Mouse (Mus musculus): ENCODE measurements around the gene Ube2m. TPM values are rescaled to one million over a fixed set of nuclear protein-coding genes. Genes with fewer than 3 reads are reported as not detected.

The Ube2m gene
- polyA plus RNA-seq, 1 experiment from 2014 or later, result 180 TPM

GRCm38 (mm10) chr7:13023928-13024731 is 13.9 kb downstream of the Ube2m start:
- Histone ChIP-seq H3K4me2 (ENCODE audit: low read length) (peak overlapping the region; percentile 92), H3K27me3 (ENCODE audit: control insufficient read depth, insufficient read depth, low read length) (no peaks in the 10 kb centered on the region), H3K4me3 (ENCODE audit: control insufficient read depth in 1 of 2, insufficient read depth in 1 of 2, low read depth in 1 of 2, low read length in 2 of 2) (peak overlapping the region; percentile 86 to 95), H3K9me3 (ENCODE audit: control insufficient read depth, low read length) (no peaks in the 10 kb centered on the region), H3K36me3 (ENCODE audit: control insufficient read depth, insufficient read depth, low read length) (peaks cover 39% of the 10 kb centered on the region), H3K9ac (ENCODE audit: low read length) (peak overlapping the region; percentile 95), H3K27ac (replicated peaks in 1 of 2; ENCODE audit: control insufficient read depth in 1 of 2, insufficient read depth in 1 of 2, low read depth in 2 of 2, low read length in 2 of 2) (peak overlapping the region; percentile 98 to 100), H3K4me1 (ENCODE audit: control insufficient read depth in 2 of 2, insufficient read depth in 2 of 2, low read length in 2 of 2) (peaks cover 11 to 15% of the 10 kb centered on the region in 2 experiments)
- WGBS, result under 1% methylated on average over 67 of the region's 95 CpGs
- peak; percentile 80 for ATAC-seq (ENCODE audit: insufficient number of reproducible peaks, insufficient read depth, low FRiP score, low read depth)

DNA sequence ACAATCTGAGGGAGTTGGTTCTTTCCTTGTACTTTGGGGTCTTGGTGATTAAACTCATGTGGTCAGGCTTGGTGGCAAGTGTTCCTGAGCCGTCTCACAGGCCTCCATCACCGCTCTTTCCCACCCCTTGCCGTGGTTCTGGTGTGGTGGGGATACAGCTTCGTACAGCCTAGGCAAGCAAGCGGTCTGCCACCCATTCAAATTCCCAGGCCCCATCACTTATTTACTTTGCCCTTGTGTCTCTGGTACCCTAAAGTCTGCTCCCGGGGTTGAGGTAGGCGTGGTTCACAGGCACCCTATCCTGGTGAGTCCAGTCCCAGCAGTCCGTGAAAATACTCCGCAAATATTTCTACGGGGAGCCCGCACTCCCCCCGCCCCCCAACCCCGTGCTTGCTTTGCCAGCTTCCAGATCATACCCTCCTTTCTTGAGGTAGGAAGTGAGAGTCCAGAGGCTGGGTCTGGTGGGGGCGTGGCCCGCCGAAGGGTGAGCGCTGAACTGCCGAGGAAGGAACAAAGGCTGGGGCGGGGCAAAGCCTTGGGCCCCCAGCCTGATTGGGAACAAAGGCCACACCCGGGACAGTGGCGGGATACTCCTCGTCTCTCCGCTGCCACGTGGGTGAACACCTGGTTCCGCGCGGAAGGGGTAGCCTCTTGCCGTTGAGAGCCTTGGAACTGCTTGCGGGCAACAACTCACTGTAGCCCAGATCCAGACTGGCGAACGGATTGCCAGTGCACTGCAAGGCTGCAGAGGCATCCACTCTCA is 15.1 kb downstream of the Ube2m start:
- peak; percentile 49 for ATAC-seq (ENCODE audit: insufficient number of reproducible peaks, insufficient read depth, low FRiP score, low read depth)
- WGBS, result 5% methylated on average over 31 of the region's 31 CpGs
- H3K27me3 ChIP-seq (ENCODE audit: control insufficient read depth, insufficient read depth, low read length), result no peaks in the 10 kb centered on the region
- peaks cover 11 to 15% of the 10 kb centered on the region in 2 experiments for H3K4me1 ChIP-seq (ENCODE audit: control insufficient read depth in 2 of 2, insufficient read depth in 2 of 2, low read length in 2 of 2)
- peak overlapping the region; percentile 86 to 95 for H3K4me3 ChIP-seq (ENCODE audit: control insufficient read depth in 1 of 2, insufficient read depth in 1 of 2, low read depth in 1 of 2, low read length in 2 of 2)
- H3K36me3 ChIP-seq (ENCODE audit: control insufficient read depth, insufficient read depth, low read length), result peaks cover 27% of the 10 kb centered on the region
- H3K27ac ChIP-seq (replicated peaks in 1 of 2; ENCODE audit: control insufficient read depth in 1 of 2, insufficient read depth in 1 of 2, low read depth in 2 of 2, low read length in 2 of 2), result peak overlapping the region; percentile 84 to 98
- H3K4me2 ChIP-seq (ENCODE audit: low read length), result peak overlapping the region; percentile 92
- H3K9ac ChIP-seq (ENCODE audit: low read length), result peak overlapping the region; percentile 95
- H3K9me3 ChIP-seq (ENCODE audit: control insufficient read depth, low read length), result no peaks in the 10 kb centered on the region

- H3K4me3 ChIP-seq (ENCODE audit: control insufficient read depth in 1 of 2, insufficient read depth in 1 of 2, low read depth in 1 of 2, low read length in 2 of 2), result no peak overlapping the region
- H3K4me1 ChIP-seq (ENCODE audit: control insufficient read depth in 2 of 2, insufficient read depth in 2 of 2, low read length in 2 of 2), result peaks cover 5 to 6% of the 10 kb centered on the region in 2 experiments
- H3K9me3 ChIP-seq (ENCODE audit: control insufficient read depth, low read length), result no peaks in the 10 kb centered on the region
- H3K4me2 ChIP-seq (ENCODE audit: low read length), result no peak overlapping the region
- no peak overlapping the region for H3K9ac ChIP-seq (ENCODE audit: low read length)
- no peak for ATAC-seq (ENCODE audit: insufficient number of reproducible peaks, insufficient read depth, low FRiP score, low read depth)
- H3K27me3 ChIP-seq (ENCODE audit: control insufficient read depth, insufficient read depth, low read length), result no peaks in the 10 kb centered on the region
- WGBS, result 85% methylated on average over 1 of the region's 1 CpGs
- H3K36me3 ChIP-seq (ENCODE audit: control insufficient read depth, insufficient read depth, low read length), result no peaks in the 10 kb centered on the region
- H3K27ac ChIP-seq (replicated peaks in 1 of 2; ENCODE audit: control insufficient read depth in 1 of 2, insufficient read depth in 1 of 2, low read depth in 2 of 2, low read length in 2 of 2), result no peak overlapping the region
These were observed 22.9 kb downstream of the Ube2m start for GRCm38 (mm10) chr7:13015217-13015616.

- 34% methylated on average over 6 of the region's 6 CpGs for WGBS
- Histone ChIP-seq H3K36me3 (ENCODE audit: control insufficient read depth, insufficient read depth, low read length) (no peaks in the 10 kb centered on the region), H3K9ac (ENCODE audit: low read length) (no peak overlapping the region), H3K4me2 (ENCODE audit: low read length) (no peak overlapping the region), H3K4me3 (ENCODE audit: control insufficient read depth in 1 of 2, insufficient read depth in 1 of 2, low read depth in 1 of 2, low read length in 2 of 2) (no peak overlapping the region), H3K27me3 (ENCODE audit: control insufficient read depth, insufficient read depth, low read length) (no peaks in the 10 kb centered on the region), H3K9me3 (ENCODE audit: control insufficient read depth, low read length) (no peaks in the 10 kb centered on the region), H3K4me1 (ENCODE audit: control insufficient read depth in 2 of 2, insufficient read depth in 2 of 2, low read length in 2 of 2) (peaks cover 6 to 7% of the 10 kb centered on the region in 2 experiments), H3K27ac (replicated peaks in 1 of 2; ENCODE audit: control insufficient read depth in 1 of 2, insufficient read depth in 1 of 2, low read depth in 2 of 2, low read length in 2 of 2) (no peak overlapping the region)
- ATAC-seq (ENCODE audit: insufficient number of reproducible peaks, insufficient read depth, low FRiP score, low read depth), result no peak
These were observed 23.7 kb downstream of the Ube2m start for GRCm38 (mm10) chr7:13014275-13014839.

- H3K9me3 ChIP-seq (ENCODE audit: control insufficient read depth, low read length), result no peaks in the 10 kb centered on the region
- H3K9ac ChIP-seq (ENCODE audit: low read length), result no peak overlapping the region
- no peaks in the 10 kb centered on the region for H3K36me3 ChIP-seq (ENCODE audit: control insufficient read depth, insufficient read depth, low read length)
- H3K27ac ChIP-seq (replicated peaks in 1 of 2; ENCODE audit: control insufficient read depth in 1 of 2, insufficient read depth in 1 of 2, low read depth in 2 of 2, low read length in 2 of 2), result no peak overlapping the region
- no peak overlapping the region for H3K4me2 ChIP-seq (ENCODE audit: low read length)
- H3K27me3 ChIP-seq (ENCODE audit: control insufficient read depth, insufficient read depth, low read length), result no peaks in the 10 kb centered on the region
- peaks cover 6 to 13% of the 10 kb centered on the region in 2 experiments for H3K4me1 ChIP-seq (ENCODE audit: control insufficient read depth in 2 of 2, insufficient read depth in 2 of 2, low read length in 2 of 2)
- no peak for ATAC-seq (ENCODE audit: insufficient number of reproducible peaks, insufficient read depth, low FRiP score, low read depth)
- H3K4me3 ChIP-seq (ENCODE audit: control insufficient read depth in 1 of 2, insufficient read depth in 1 of 2, low read depth in 1 of 2, low read length in 2 of 2), result no peak overlapping the region
- WGBS, result 62% methylated on average over 4 of the region's 4 CpGs
These were observed 24.4 kb downstream of the Ube2m start for GRCm38 (mm10) chr7:13013671-13014070.

GRCm38 (mm10) chr7:13010005-13010908 is 27.8 kb downstream of the Ube2m start, which contains the start of gene Zbtb45:
TSS of gene Zbtb45 (minus strand) at chr7:13010034.
- Histone ChIP-seq H3K9me3 (ENCODE audit: control insufficient read depth, low read length) (no peaks in the 10 kb centered on the region), H3K4me3 (ENCODE audit: control insufficient read depth in 1 of 2, insufficient read depth in 1 of 2, low read depth in 1 of 2, low read length in 2 of 2) (peak within 1 kb of the TSS; percentile 76 to 84), H3K27me3 (ENCODE audit: control insufficient read depth, insufficient read depth, low read length) (peaks cover 6% of the 10 kb centered on the region; the same call in 1 of the 2 replicates), H3K27ac (replicated peaks in 1 of 2; ENCODE audit: control insufficient read depth in 1 of 2, insufficient read depth in 1 of 2, low read depth in 2 of 2, low read length in 2 of 2) (peak within 1 kb of the TSS; percentile 94 to 95), H3K9ac (ENCODE audit: low read length) (peak within 1 kb of the TSS; percentile 91), H3K36me3 (ENCODE audit: control insufficient read depth, insufficient read depth, low read length) (peaks cover 28% of the 10 kb centered on the region), H3K4me2 (ENCODE audit: low read length) (peak within 1 kb of the TSS; percentile 94), H3K4me1 (ENCODE audit: control insufficient read depth in 2 of 2, insufficient read depth in 2 of 2, low read length in 2 of 2) (peaks cover 6 to 13% of the 10 kb centered on the region in 2 experiments)
- WGBS, result 17% methylated on average over 26 of the region's 26 CpGs
- ATAC-seq (ENCODE audit: insufficient number of reproducible peaks, insufficient read depth, low FRiP score, low read depth), result peak; percentile 80; the same call in 1 of the 2 replicates
